Mouse (Mus musculus): ENCODE measurements around the gene Zbtb1. TPM values are rescaled to one million over a fixed set of nuclear protein-coding genes. Genes with fewer than 3 reads are reported as not detected.
A peak's percentile ranks its signal among the peaks of the same experiment; 100 is the strongest.
"Not testable (repeated sequence)": the region's sequence is repeated elsewhere in the genome, so short reads cannot be mapped to it uniquely, and the experiment has no call there.

Gene Zbtb1
- polyA plus RNA-seq, 1 experiment: 15.2 TPM

GRCm38 (mm10) chr12:76418346-76418745 lies 48.3 kb downstream of the Zbtb1 start:
- H3K27ac ChIP-seq (ENCODE audit: insufficient read depth, low read length): no peak overlapping the region
- no peak overlapping the region for H3K4me3 ChIP-seq (ENCODE audit: insufficient read depth, low read length)
- no peaks in the 10 kb centered on the region for H3K4me1 ChIP-seq (ENCODE audit: control insufficient read depth, insufficient read depth, low read length)
- no peak for TF ChIP-seq POLR2A (IDR thresholded peaks at IDR 0.05; ENCODE audit: low read depth, low read length)
- TF ChIP-seq CTCF (IDR thresholded peaks at IDR 0.05; ENCODE audit: borderline replicate concordance, insufficient read depth, low read length): no peak

GRCm38 (mm10) chr12:76425256-76425655 lies 55.2 kb downstream of the Zbtb1 start:
- Histone ChIP-seq H3K4me1 (ENCODE audit: control insufficient read depth, insufficient read depth, low read length) (no peaks in the 10 kb centered on the region), H3K4me3 (ENCODE audit: insufficient read depth, low read length) (no peak overlapping the region), H3K27ac (ENCODE audit: insufficient read depth, low read length) (no peak overlapping the region)
- TF ChIP-seq POLR2A (IDR thresholded peaks at IDR 0.05; ENCODE audit: low read depth, low read length): no peak
- no peak for TF ChIP-seq CTCF (IDR thresholded peaks at IDR 0.05; ENCODE audit: borderline replicate concordance, insufficient read depth, low read length)

GRCm38 (mm10) chr12:76427546-76427945 lies 57.5 kb downstream of the Zbtb1 start:
- no peak overlapping the region for H3K4me3 ChIP-seq (ENCODE audit: insufficient read depth, low read length)
- no peak overlapping the region for H3K27ac ChIP-seq (ENCODE audit: insufficient read depth, low read length)
- TF ChIP-seq CTCF (IDR thresholded peaks at IDR 0.05; ENCODE audit: borderline replicate concordance, insufficient read depth, low read length): no peak
- no peak for TF ChIP-seq POLR2A (IDR thresholded peaks at IDR 0.05; ENCODE audit: low read depth, low read length)

GRCm38 (mm10) chr12:76430879-76431406 lies 60.9 kb downstream of the Zbtb1 start:
- H3K4me1 ChIP-seq (ENCODE audit: control insufficient read depth, insufficient read depth, low read length): no peaks in the 10 kb centered on the region
- no peak for TF ChIP-seq POLR2A (IDR thresholded peaks at IDR 0.05; ENCODE audit: low read depth, low read length)
- TF ChIP-seq CTCF (IDR thresholded peaks at IDR 0.05; ENCODE audit: borderline replicate concordance, insufficient read depth, low read length): no peak

More at GRCm38 (mm10) chr12:76427546-76427945, 57.5 kb downstream of the Zbtb1 start:
- no peaks in the 10 kb centered on the region for H3K4me1 ChIP-seq (ENCODE audit: control insufficient read depth, insufficient read depth, low read length)

GRCm38 (mm10) chr12:76431431-76431830 lies 61.4 kb downstream of the Zbtb1 start:
- TF ChIP-seq CTCF (IDR thresholded peaks at IDR 0.05; ENCODE audit: borderline replicate concordance, insufficient read depth, low read length) (no peak), POLR2A (IDR thresholded peaks at IDR 0.05; ENCODE audit: low read depth, low read length) (no peak)
- no peak overlapping the region for H3K4me3 ChIP-seq (ENCODE audit: insufficient read depth, low read length)
- no peak overlapping the region for H3K27ac ChIP-seq (ENCODE audit: insufficient read depth, low read length)
- H3K4me1 ChIP-seq (ENCODE audit: control insufficient read depth, insufficient read depth, low read length): no peaks in the 10 kb centered on the region

More at GRCm38 (mm10) chr12:76430879-76431406, 60.9 kb downstream of the Zbtb1 start:
- Histone ChIP-seq H3K27ac (ENCODE audit: insufficient read depth, low read length) (no peak overlapping the region), H3K4me3 (ENCODE audit: insufficient read depth, low read length) (no peak overlapping the region)

GRCm38 (mm10) chr12:76434111-76434510 lies 64.0 kb downstream of the Zbtb1 start:
- Histone ChIP-seq H3K27ac (ENCODE audit: insufficient read depth, low read length) (no peak overlapping the region), H3K4me3 (ENCODE audit: insufficient read depth, low read length) (no peak overlapping the region), H3K4me1 (ENCODE audit: control insufficient read depth, insufficient read depth, low read length) (no peaks in the 10 kb centered on the region)
- TF ChIP-seq POLR2A (IDR thresholded peaks at IDR 0.05; ENCODE audit: low read depth, low read length) (no peak), CTCF (IDR thresholded peaks at IDR 0.05; ENCODE audit: borderline replicate concordance, insufficient read depth, low read length) (no peak)

GRCm38 (mm10) chr12:76435084-76435483 lies 65.0 kb downstream of the Zbtb1 start:
- no peak for TF ChIP-seq CTCF (IDR thresholded peaks at IDR 0.05; ENCODE audit: borderline replicate concordance, insufficient read depth, low read length)
- no peak for TF ChIP-seq POLR2A (IDR thresholded peaks at IDR 0.05; ENCODE audit: low read depth, low read length)
- Histone ChIP-seq H3K4me1 (ENCODE audit: control insufficient read depth, insufficient read depth, low read length) (no peaks in the 10 kb centered on the region), H3K27ac (ENCODE audit: insufficient read depth, low read length) (no peak overlapping the region), H3K4me3 (ENCODE audit: insufficient read depth, low read length) (0 out of 2 replicates have a peak overlapping the region, but pooled peaks have one; percentile 4)

GRCm38 (mm10) chr12:76435549-76435948 lies 65.5 kb downstream of the Zbtb1 start:
- Histone ChIP-seq H3K4me3 (ENCODE audit: insufficient read depth, low read length) (no peak overlapping the region), H3K27ac (ENCODE audit: insufficient read depth, low read length) (no peak overlapping the region), H3K4me1 (ENCODE audit: control insufficient read depth, insufficient read depth, low read length) (no peaks in the 10 kb centered on the region)
- TF ChIP-seq CTCF (IDR thresholded peaks at IDR 0.05; ENCODE audit: borderline replicate concordance, insufficient read depth, low read length) (no peak), POLR2A (IDR thresholded peaks at IDR 0.05; ENCODE audit: low read depth, low read length) (no peak)

GRCm38 (mm10) chr12:76443488-76443887 lies 73.4 kb downstream of the Zbtb1 start:
- not testable (repeated sequence) for H3K4me3 ChIP-seq (ENCODE audit: insufficient read depth, low read length); H3K4me1 ChIP-seq (ENCODE audit: control insufficient read depth, insufficient read depth, low read length); H3K27ac ChIP-seq (ENCODE audit: insufficient read depth, low read length)

GRCm38 (mm10) chr12:76444359-76444772 lies 74.3 kb downstream of the Zbtb1 start:
- Histone ChIP-seq H3K4me3 (ENCODE audit: insufficient read depth, low read length) (no peak overlapping the region), H3K4me1 (ENCODE audit: control insufficient read depth, insufficient read depth, low read length) (no peaks in the 10 kb centered on the region), H3K27ac (ENCODE audit: insufficient read depth, low read length) (no peak overlapping the region)
- TF ChIP-seq CTCF (IDR thresholded peaks at IDR 0.05; ENCODE audit: borderline replicate concordance, insufficient read depth, low read length) (no peak), POLR2A (IDR thresholded peaks at IDR 0.05; ENCODE audit: low read depth, low read length) (no peak)

- Histone ChIP-seq H3K4me1 (ENCODE audit: control insufficient read depth, insufficient read depth, low read length) (no peaks in the 10 kb centered on the region), H3K27ac (ENCODE audit: insufficient read depth, low read length) (no peak overlapping the region), H3K4me3 (ENCODE audit: insufficient read depth, low read length) (no peak overlapping the region)
- TF ChIP-seq CTCF (IDR thresholded peaks at IDR 0.05; ENCODE audit: borderline replicate concordance, insufficient read depth, low read length) (no peak), POLR2A (IDR thresholded peaks at IDR 0.05; ENCODE audit: low read depth, low read length) (no peak)
These were observed 74.8 kb downstream of the Zbtb1 start for GRCm38 (mm10) chr12:76444862-76445261.

Measured in embryonic fibroblast, embryonic 13.5 days (primary cell).